12 mouse cellular contexts compared by ENCODE assay signal in the genomic region with DNA sequence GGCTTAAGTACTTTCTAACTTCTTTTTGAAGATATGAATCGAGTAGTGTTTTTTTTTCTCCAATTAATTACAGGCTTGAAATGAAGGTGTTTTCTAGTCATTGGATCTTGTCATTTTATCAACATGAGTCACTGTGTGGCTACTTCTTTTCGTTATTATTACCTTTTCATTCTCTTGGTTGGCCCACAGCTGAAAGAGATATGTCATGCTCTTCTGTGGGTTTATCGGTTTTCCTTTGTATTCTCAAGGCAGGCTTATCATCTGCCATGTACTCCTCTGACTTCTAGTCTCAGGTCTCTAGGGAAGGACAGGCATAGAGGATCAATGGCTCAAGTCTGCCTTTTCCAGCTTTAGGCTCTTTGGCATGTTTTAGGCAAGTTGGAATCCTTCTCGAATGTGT.
DNase-seq lines count a peak whose midpoint lies in the region; TF ChIP-seq lines count a peak whose summit lies in the region.
"Had no signal": no experiment of that assay in that cellular context is flagged by ENCODE, and none has a peak within 500 bp of the region (broad histone marks: within the 10 kb centered on the region; RNA-seq: fewer than 3 reads in every experiment).

No protein-coding gene starts in this region.

- no peak for TF ChIP-seq POLR2A in MEL (IDR thresholded peaks at IDR 0.05; ENCODE audit: control insufficient read depth in 1 of 2, insufficient read depth in 1 of 2, low read depth in 1 of 2, low read length in 2 of 2, poor library complexity in 1 of 2)

- peaks cover 11 to 40% of the 10 kb centered on the region in 2 experiments for H3K4me1 ChIP-seq in MEL (ENCODE audit: control insufficient read depth in 1 of 2, insufficient read depth in 2 of 2, low read length in 2 of 2)

- peak overlapping the region; percentile 11 to 16; a peak in 3 of 4 replicates for H3K4me3 ChIP-seq in MEL (ENCODE audit: control insufficient read depth in 1 of 2, insufficient read depth in 1 of 2, low read depth in 2 of 2, low read length in 2 of 2)

- no peak for TF ChIP-seq CTCF in MEL (IDR thresholded peaks at IDR 0.05 in 2 of 3, conservative IDR thresholded peaks at IDR 0.05 in 1 of 3; ENCODE audit: control insufficient read depth in 1 of 3, insufficient read depth in 1 of 3, low read depth in 2 of 3, low read length in 3 of 3, poor library complexity in 1 of 3, severe bottlenecking in 1 of 3)

- TF ChIP-seq RAD21 in MEL (IDR thresholded peaks at IDR 0.05; ENCODE audit: low read depth, low read length): no peak

- TF ChIP-seq EP300 in MEL (IDR thresholded peaks at IDR 0.05; ENCODE audit: low read depth in 1 of 2, low read length in 2 of 2): peak; percentile 7 to 52; a peak in 3 of 4 replicates

- H3K79me2 ChIP-seq in MEL (ENCODE audit: control insufficient read depth, insufficient read depth, low read length, poor library complexity): peaks cover 4% of the 10 kb centered on the region

- no peaks in the 10 kb centered on the region for H3K9me3 ChIP-seq in MEL (replicated peaks; ENCODE audit: insufficient read depth, low read length)

- peak overlapping the region; percentile 66 for H3K27ac ChIP-seq in MEL (ENCODE audit: control insufficient read depth, low read depth, low read length)

- peaks cover 0 to 35% of the 10 kb centered on the region in 2 experiments; a peak in 2 of 4 replicates for H3K36me3 ChIP-seq in MEL (ENCODE audit: control insufficient read depth in 1 of 2, insufficient read depth in 2 of 2, low read length in 2 of 2)
- H3K36me3 ChIP-seq: G1E had no signal

- H3K27me3 ChIP-seq in MEL (ENCODE audit: control insufficient read depth in 1 of 2, insufficient read depth in 2 of 2, low read length in 2 of 2): no peaks in the 10 kb centered on the region
- H3K27me3 ChIP-seq: Patski had no signal

- peak overlapping the region; percentile 20 for H3K9ac ChIP-seq in MEL (ENCODE audit: control insufficient read depth, low read depth, low read length, poor library complexity, severe bottlenecking)

- peak; percentile 49 for DNase-seq in MEL (ENCODE audit: low read depth, low spot score)
- DNase-seq in layer of hippocampus, adult 9-11 months: no peak
- DNase-seq: adrenal gland, adult 2 months; adrenal gland, adult 8-10 months; adrenal gland, postnatal 10 days; adrenal gland, postnatal 14 days; adrenal gland, postnatal 25 days; adrenal gland, postnatal 36 days; B cell, adult 2 months; cerebellum, adult 11 months had no signal

TF ChIP-seq in MEL, 35 proteins besides CTCF, POLR2A, EP300 and RAD21:
- no peak for TF ChIP-seq ZKSCAN1 (IDR thresholded peaks at IDR 0.05; ENCODE audit: low read depth, low read length)
- no peak for TF ChIP-seq MYC (IDR thresholded peaks at IDR 0.05; ENCODE audit: low read depth, low read length)
- no peak for TF ChIP-seq HCFC1 (IDR thresholded peaks at IDR 0.05; ENCODE audit: low read depth, low read length)
- peak; percentile 33; the same call in 1 of the 2 replicates for TF ChIP-seq GATA1 (IDR thresholded peaks at IDR 0.05; ENCODE audit: low read depth, low read length)
- no peak for TF ChIP-seq ELF1 (IDR thresholded peaks at IDR 0.05; ENCODE audit: low read depth, low read length)
- no peak for TF ChIP-seq MEF2A (IDR thresholded peaks at IDR 0.05; ENCODE audit: extremely low read depth, insufficient replicate concordance, low read depth, low read length, poor library complexity, severe bottlenecking)
- TF ChIP-seq USF2 (IDR thresholded peaks at IDR 0.05; ENCODE audit: borderline replicate concordance in 1 of 2, insufficient read depth in 1 of 2, low read depth in 1 of 2, low read length in 2 of 2): no peak
- no peak for TF ChIP-seq MAFK (IDR thresholded peaks at IDR 0.05; ENCODE audit: borderline replicate concordance, low read depth, low read length)
- peak; percentile 75 for TF ChIP-seq ETS1 (IDR thresholded peaks at IDR 0.05; ENCODE audit: low read depth, low read length)
- no peak for TF ChIP-seq MYB (IDR thresholded peaks at IDR 0.05; ENCODE audit: low read depth, low read length)
- TF ChIP-seq SMC3 (IDR thresholded peaks at IDR 0.05; ENCODE audit: low read depth, low read length): no peak
- TF ChIP-seq TCF12 (IDR thresholded peaks at IDR 0.05; ENCODE audit: low read depth, low read length): 0 out of 2 replicates have a peak, but pooled peaks have one; percentile 27
- TF ChIP-seq POLR2AphosphoS2 (IDR thresholded peaks at IDR 0.05; ENCODE audit: low read length): no peak
- no peak for TF ChIP-seq BHLHE40 (IDR thresholded peaks at IDR 0.05; ENCODE audit: borderline replicate concordance, low read depth, low read length)
- no peak for TF ChIP-seq RCOR1 (IDR thresholded peaks at IDR 0.05; ENCODE audit: low read depth, low read length)
- TF ChIP-seq ZMIZ1 (IDR thresholded peaks at IDR 0.05; ENCODE audit: low read depth, low read length): no peak
- TF ChIP-seq UBTF (IDR thresholded peaks at IDR 0.05; ENCODE audit: borderline replicate concordance, insufficient read depth, low read depth, low read length): no peak
- TF ChIP-seq KAT2A (conservative IDR thresholded peaks at IDR 0.05; ENCODE audit: low read depth, low read length): no peak
- no peak for TF ChIP-seq POLR2AphosphoS5 (IDR thresholded peaks at IDR 0.05; ENCODE audit: borderline replicate concordance, low read depth, low read length)
